Mouse (Mus musculus): Measurements from ENCODE around the gene Zbtb42.

DNA sequence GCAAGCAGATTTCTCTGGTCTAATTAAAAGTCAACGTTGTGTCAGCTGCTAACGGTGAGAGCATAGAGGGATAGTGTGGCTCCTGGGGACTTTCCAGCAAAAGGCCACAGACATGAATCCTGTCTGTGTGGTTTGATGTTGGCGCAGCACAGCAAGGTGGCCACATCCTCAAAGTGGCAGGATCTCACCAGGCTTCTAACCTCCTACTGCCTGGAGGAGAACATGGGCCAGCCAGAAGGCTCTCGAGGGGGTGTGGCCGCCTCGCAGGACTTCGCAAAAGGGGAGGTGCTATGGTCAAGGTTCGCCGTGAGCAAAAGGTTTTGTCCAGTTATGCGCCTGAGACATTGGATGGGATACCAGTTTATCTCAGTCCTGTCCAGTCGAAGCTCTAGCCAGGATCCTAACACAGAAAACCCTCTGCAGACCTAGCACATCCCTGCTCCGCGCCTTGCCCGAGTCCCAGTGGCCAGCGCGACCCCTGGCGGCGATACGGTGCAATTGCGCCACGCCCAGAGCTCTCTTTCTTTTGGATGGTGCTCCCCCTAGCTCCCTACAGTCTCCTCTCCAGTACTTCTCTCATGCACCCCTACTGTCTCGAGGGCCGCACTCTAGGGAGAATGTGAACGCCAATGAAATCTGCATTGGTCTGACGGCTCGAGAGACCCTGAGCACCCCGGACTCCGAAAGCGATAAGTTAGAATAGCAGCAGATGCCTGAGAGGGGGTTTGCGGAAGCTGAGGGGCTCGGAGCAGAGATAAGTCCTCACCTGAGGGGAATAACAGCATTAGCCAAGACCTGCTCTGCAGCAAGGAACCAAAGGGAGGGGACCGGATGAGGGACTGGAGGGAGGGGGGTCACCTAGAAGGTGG lies 28.3 kb downstream of the Zbtb42 start:
- TF ChIP-seq CTCF (IDR thresholded peaks at IDR 0.05; ENCODE audit: extremely low read depth, insufficient read length, insufficient replicate concordance, low read depth, low read length) (peak; percentile 99), POLR2A (IDR thresholded peaks at IDR 0.05; ENCODE audit: low read depth, low read length) (no peak)

Measured in small intestine, adult 2 months (tissue).